Mouse (Mus musculus): ENCODE results near the gene Cdk13. TPM values are rescaled to one million over a fixed set of nuclear protein-coding genes. Genes with fewer than 3 reads are reported as not detected.

The Cdk13 gene
- polyA plus RNA-seq, 1 experiment: not detected

DNA sequence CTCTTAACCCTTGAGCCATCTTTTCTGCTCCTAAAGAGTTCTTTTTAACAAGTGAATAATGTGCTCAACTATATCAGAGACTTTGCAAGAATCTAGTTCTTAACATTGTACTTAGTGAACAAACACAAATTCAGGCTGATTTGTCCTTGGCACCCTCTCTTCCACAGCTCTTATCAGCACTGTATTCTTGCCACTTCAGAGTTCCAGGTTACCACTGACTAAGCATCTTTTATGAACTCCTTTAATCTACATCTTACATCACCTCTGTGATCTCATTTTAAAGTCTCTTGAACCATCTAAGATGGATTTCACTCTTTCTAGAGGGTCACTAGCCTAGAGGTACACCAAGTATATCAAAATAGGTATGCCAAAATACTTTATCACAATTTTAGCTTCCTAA, 29.5 kb downstream of the Cdk13 start:
- H3K4me3 ChIP-seq (ENCODE audit: insufficient read depth, low read depth, low read length): no peak overlapping the region
- 0 out of 2 replicates have a peak, but pooled peaks cover 3% of the 10 kb centered on the region for H3K4me1 ChIP-seq (ENCODE audit: control insufficient read depth, insufficient read depth, low read length)

DNA sequence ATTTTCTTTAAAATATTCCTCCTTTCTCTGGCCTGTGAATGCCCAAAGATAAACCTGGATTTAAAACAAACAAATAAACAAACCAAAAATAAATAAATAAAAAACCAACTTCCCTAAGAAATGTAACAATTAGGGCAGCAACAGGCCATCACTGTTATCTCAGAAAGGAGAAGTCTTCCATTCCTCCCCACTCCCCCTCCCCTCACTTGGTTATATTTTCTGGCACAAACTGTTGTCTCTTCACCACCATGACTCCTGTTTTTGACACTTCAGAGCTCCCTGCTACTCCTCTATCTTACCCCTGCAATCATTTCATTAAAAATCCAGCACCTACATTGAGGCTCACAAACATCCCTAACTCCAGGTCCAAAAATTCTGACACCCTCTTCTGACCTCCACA, 31.8 kb downstream of the Cdk13 start:
- no peak for TF ChIP-seq POLR2A (IDR thresholded peaks at IDR 0.05; ENCODE audit: insufficient read depth, low read depth, low read length)
- no peak for TF ChIP-seq CTCF (IDR thresholded peaks at IDR 0.05; ENCODE audit: insufficient read depth, low read depth, low read length)
- Histone ChIP-seq H3K4me1 (ENCODE audit: control insufficient read depth, insufficient read depth, low read length) (0 out of 2 replicates have a peak, but pooled peaks cover 3% of the 10 kb centered on the region), H3K4me3 (ENCODE audit: insufficient read depth, low read depth, low read length) (no peak overlapping the region), H3K27ac (ENCODE audit: insufficient read depth, low read depth, low read length) (no peak overlapping the region)

More for the DNA sequence above, 29.5 kb downstream of the Cdk13 start:
- TF ChIP-seq POLR2A (IDR thresholded peaks at IDR 0.05; ENCODE audit: insufficient read depth, low read depth, low read length) (no peak), CTCF (IDR thresholded peaks at IDR 0.05; ENCODE audit: insufficient read depth, low read depth, low read length) (no peak)
- no peak overlapping the region for H3K27ac ChIP-seq (ENCODE audit: insufficient read depth, low read depth, low read length)

DNA sequence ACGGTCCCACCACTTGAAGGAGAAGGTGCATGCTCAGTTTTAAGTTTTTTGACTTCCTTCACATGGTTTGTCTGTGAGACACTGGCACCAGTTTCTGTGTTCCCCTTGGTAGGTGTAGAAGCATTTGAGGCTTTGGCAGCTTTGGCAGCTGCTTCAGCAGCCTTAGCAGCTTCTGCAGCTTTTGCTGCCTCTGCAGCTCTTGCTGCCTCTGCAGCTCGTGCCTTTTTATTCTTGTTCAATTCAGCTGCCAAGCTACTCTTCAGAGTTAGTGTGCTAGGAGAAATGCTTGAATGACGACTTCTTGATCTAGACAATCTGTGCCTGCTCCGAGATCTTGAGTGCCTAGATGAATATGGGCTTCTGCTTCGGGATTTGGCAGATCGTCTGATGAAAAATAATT, 32.3 kb downstream of the Cdk13 start:
- TF ChIP-seq POLR2A (IDR thresholded peaks at IDR 0.05; ENCODE audit: insufficient read depth, low read depth, low read length) (no peak), CTCF (IDR thresholded peaks at IDR 0.05; ENCODE audit: insufficient read depth, low read depth, low read length) (no peak)
- Histone ChIP-seq H3K4me1 (ENCODE audit: control insufficient read depth, insufficient read depth, low read length) (0 out of 2 replicates have a peak, but pooled peaks cover 3% of the 10 kb centered on the region), H3K4me3 (ENCODE audit: insufficient read depth, low read depth, low read length) (no peak overlapping the region), H3K27ac (ENCODE audit: insufficient read depth, low read depth, low read length) (peak overlapping the region; percentile 27; the same call in 1 of the 2 replicates)
- 32% methylated on average over 6 of the region's 6 CpGs for WGBS

DNA sequence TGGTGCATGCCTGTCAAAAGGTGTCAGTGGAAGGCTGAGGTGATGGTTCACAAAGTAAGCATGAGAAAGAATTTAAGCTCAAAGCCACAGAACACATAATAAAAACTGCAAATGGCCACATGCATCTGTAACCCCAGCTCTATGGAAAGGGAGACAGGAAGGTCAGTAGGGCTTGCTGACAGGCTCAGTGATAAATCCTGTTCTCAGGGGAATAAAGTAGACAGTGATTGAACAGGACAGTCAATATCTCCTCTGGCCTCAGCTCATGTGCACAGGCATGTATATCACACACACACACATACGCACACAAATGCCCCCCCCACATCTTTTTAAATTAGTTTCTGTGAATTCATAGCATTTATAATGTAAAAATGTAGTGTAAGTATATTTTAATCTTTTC, 42.5 kb downstream of the Cdk13 start:
- no peak overlapping the region for H3K4me3 ChIP-seq (ENCODE audit: insufficient read depth, low read depth, low read length)
- WGBS: 100% methylated on average over 1 of the region's 1 CpGs
- no peak overlapping the region for H3K27ac ChIP-seq (ENCODE audit: insufficient read depth, low read depth, low read length)
- TF ChIP-seq CTCF (IDR thresholded peaks at IDR 0.05; ENCODE audit: insufficient read depth, low read depth, low read length) (no peak), POLR2A (IDR thresholded peaks at IDR 0.05; ENCODE audit: insufficient read depth, low read depth, low read length) (no peak)
- no peaks in the 10 kb centered on the region for H3K4me1 ChIP-seq (ENCODE audit: control insufficient read depth, insufficient read depth, low read length)

DNA sequence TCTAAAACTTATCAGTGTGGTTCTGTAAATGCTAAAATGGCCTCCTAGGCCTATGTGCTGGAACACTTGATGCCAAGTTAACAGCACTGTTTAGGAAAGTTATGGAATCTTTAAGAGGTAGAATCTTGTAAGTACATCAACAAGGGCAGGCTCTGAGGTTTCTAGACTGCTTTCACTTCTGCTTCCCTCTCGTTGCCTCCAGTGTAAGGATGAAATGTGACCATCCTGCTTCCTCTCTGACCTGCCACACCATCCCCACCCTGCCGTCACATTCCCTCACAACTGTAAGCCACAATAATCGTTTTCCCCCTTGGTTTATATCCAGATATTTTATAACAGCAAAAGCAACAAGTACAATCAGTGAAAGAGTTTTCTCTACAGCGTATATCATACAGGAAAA, 49.9 kb downstream of the Cdk13 start:
- TF ChIP-seq CTCF (IDR thresholded peaks at IDR 0.05; ENCODE audit: insufficient read depth, low read depth, low read length): no peak
- no peak for TF ChIP-seq POLR2A (IDR thresholded peaks at IDR 0.05; ENCODE audit: insufficient read depth, low read depth, low read length)
- no peak overlapping the region for H3K27ac ChIP-seq (ENCODE audit: insufficient read depth, low read depth, low read length)
- WGBS: 81% methylated on average over 4 of the region's 4 CpGs
- no peak overlapping the region for H3K4me3 ChIP-seq (ENCODE audit: insufficient read depth, low read depth, low read length)
- no peaks in the 10 kb centered on the region for H3K4me1 ChIP-seq (ENCODE audit: control insufficient read depth, insufficient read depth, low read length)

DNA sequence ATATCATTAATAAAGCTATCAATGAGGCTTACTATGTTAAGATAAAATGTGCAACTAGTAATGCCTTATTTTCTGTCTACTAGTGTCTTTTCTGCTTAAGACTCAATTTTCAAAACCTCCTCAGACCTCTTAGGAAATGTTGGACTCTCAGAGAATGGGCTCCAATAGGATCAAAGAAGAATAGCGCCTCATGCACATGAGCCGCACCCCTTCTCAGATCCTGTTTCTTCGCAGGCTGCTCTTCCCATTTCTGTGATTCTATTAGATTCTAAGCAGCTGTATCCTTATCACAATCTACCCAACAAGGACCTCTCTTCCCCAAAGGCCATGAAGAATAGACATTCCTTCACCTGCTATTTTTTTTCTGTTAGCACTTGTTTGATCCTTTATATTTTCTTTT, 76.1 kb downstream of the Cdk13 start:
- no peak overlapping the region for H3K4me3 ChIP-seq (ENCODE audit: insufficient read depth, low read depth, low read length)
- WGBS: 96% methylated on average over 3 of the region's 3 CpGs
- TF ChIP-seq POLR2A (IDR thresholded peaks at IDR 0.05; ENCODE audit: insufficient read depth, low read depth, low read length): no peak
- H3K27ac ChIP-seq (ENCODE audit: insufficient read depth, low read depth, low read length): no peak overlapping the region
- H3K4me1 ChIP-seq (ENCODE audit: control insufficient read depth, insufficient read depth, low read length): no peaks in the 10 kb centered on the region

DNA sequence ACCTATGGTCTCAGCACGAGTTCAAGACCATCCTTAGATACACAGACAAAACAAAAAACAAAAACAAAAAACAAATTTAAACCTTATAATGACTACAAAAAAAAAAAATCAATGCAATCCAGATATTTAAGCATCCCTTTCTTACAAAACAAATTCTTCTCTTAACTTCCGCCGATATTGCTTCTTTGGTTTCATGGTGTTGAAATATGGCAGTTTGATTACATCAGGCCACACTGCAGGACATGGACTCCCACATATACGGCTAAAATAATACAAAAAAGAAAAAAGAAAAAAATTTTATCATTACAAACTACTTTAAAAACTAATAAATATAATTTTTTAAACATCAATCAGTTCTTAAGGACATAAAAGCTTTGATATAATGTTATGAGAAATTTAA, 77.0 kb downstream of the Cdk13 start:
- Histone ChIP-seq H3K27ac (ENCODE audit: insufficient read depth, low read depth, low read length) (no peak overlapping the region), H3K4me1 (ENCODE audit: control insufficient read depth, insufficient read depth, low read length) (no peaks in the 10 kb centered on the region), H3K4me3 (ENCODE audit: insufficient read depth, low read depth, low read length) (no peak overlapping the region)
- TF ChIP-seq CTCF (IDR thresholded peaks at IDR 0.05; ENCODE audit: insufficient read depth, low read depth, low read length): no peak
- no peak for TF ChIP-seq POLR2A (IDR thresholded peaks at IDR 0.05; ENCODE audit: insufficient read depth, low read depth, low read length)
- WGBS: 94% methylated on average over 4 of the region's 4 CpGs

DNA sequence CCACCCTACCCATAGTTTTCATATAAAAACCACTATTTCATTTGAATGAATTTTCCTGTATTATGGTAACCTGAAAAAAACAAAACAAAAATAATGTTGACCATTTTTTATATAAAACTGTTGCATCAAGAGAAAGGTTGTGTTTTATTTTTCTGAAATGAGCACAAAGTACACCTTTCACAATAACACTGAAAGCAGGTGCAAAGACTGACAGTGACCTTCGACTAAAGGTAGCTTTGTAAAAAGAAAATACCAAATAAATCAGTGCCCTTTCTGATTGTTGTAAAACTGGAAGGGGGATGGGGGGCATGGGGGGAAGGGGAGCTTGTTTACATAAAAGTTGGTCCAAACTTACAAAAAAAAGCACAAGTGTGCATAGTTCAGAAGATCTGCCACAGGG, 87.5 kb downstream of the Cdk13 start:
- Histone ChIP-seq H3K4me3 (ENCODE audit: insufficient read depth, low read depth, low read length) (no peak overlapping the region), H3K27ac (ENCODE audit: insufficient read depth, low read depth, low read length) (no peak overlapping the region), H3K4me1 (ENCODE audit: control insufficient read depth, insufficient read depth, low read length) (no peaks in the 10 kb centered on the region)
- WGBS: 85% methylated on average over 1 of the region's 1 CpGs
- no peak for TF ChIP-seq CTCF (IDR thresholded peaks at IDR 0.05; ENCODE audit: insufficient read depth, low read depth, low read length)
- TF ChIP-seq POLR2A (IDR thresholded peaks at IDR 0.05; ENCODE audit: insufficient read depth, low read depth, low read length): no peak

DNA sequence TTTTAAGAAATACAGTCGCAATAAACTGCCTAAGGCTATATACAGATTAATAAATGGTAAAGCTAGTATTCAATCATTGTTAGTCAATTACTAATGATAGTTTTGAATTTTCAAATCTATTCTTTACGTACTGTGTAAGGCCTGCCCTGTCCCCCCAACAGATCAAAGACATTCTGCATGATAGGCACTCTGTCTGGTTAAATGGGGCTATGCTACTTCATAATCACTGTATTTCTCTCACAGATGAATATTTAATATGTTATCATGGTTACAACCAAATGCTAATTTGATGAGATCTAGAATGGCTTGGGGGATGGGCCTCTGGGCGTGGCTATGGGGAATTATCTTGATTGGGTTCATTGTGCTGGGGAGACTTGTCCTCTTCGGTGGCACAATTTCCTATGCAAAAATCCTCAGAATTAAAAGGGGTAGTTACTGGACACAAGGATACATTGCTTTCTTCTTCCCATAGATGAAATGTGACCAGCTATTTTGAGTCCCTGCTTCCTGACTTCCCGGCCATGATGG, 96.0 kb downstream of the Cdk13 start:
- 70% methylated on average over 5 of the region's 5 CpGs for WGBS
- TF ChIP-seq CTCF (IDR thresholded peaks at IDR 0.05; ENCODE audit: insufficient read depth, low read depth, low read length) (no peak), POLR2A (IDR thresholded peaks at IDR 0.05; ENCODE audit: insufficient read depth, low read depth, low read length) (no peak)

More for the DNA sequence above, 96.0 kb downstream of the Cdk13 start:
- Histone ChIP-seq H3K4me3 (ENCODE audit: insufficient read depth, low read depth, low read length) (no peak overlapping the region), H3K4me1 (ENCODE audit: control insufficient read depth, insufficient read depth, low read length) (no peaks in the 10 kb centered on the region), H3K27ac (ENCODE audit: insufficient read depth, low read depth, low read length) (no peak overlapping the region)
